Mouse (Mus musculus) embryonic facial prominence, embryonic 11.5 days (tissue): Measurements from ENCODE around the gene Plcg1. TPM values are rescaled to one million over a fixed set of nuclear protein-coding genes. Genes with fewer than 3 reads are reported as not detected.

Experiments
- ATAC-seq: fragments of 200-750 bp; cut with Nextera tagmentation; replicated peaks from 2 replicates; pipeline ENCODE4 v1.8.0; 2017; ENCODE audit warnings: low read depth; ENCODE audit not compliant: insufficient number of reproducible peaks, low FRiP score, low TSS enrichment
- DNase-seq: peaks from one replicate; pipeline ENCODE4 v3.0.0-alpha.2; 2015; ENCODE audit warnings: low spot score
- H3K27ac ChIP-seq: fragments of 300-500 bp; sonication (generic); replicated peaks from 2 replicates; pipeline ENCODE4 v1.5.1; 2014; ENCODE audit warnings: mild to moderate bottlenecking, low read depth, low read length, control low read depth
- H3K27me3 ChIP-seq: fragments of 300-500 bp; sonication (generic); 2 replicates; pipeline ENCODE4 v1.6.1; 2014; ENCODE audit warnings: mild to moderate bottlenecking, low read length, moderate library complexity, mixed read lengths; ENCODE audit not compliant: control insufficient read depth, insufficient read depth
- H3K36me3 ChIP-seq: fragments of 300-500 bp; sonication (generic); replicated peaks from 2 replicates; pipeline ENCODE4 v1.6.1; 2014; ENCODE audit warnings: low read depth, mild to moderate bottlenecking, low read length, moderate library complexity, mixed read lengths; ENCODE audit not compliant: control insufficient read depth, insufficient read depth
- H3K4me1 ChIP-seq: fragments of 300-500 bp; sonication (generic); 2 replicates; pipeline ENCODE4 v1.6.1; 2014; ENCODE audit warnings: low read length, mixed read lengths; ENCODE audit not compliant: control insufficient read depth, insufficient read depth
- H3K4me2 ChIP-seq: fragments of 300-500 bp; sonication (generic); 2 replicates; pipeline ENCODE4 v1.6.1; 2014; ENCODE audit warnings: low read depth, mild to moderate bottlenecking, control low read depth, low read length, moderate library complexity
- H3K4me3 ChIP-seq: fragments of 300-500 bp; sonication (generic); 2 replicates; pipeline ENCODE4 v1.5.1; 2014; ENCODE audit warnings: low read depth, low read length, control low read depth
- H3K9ac ChIP-seq: fragments of 300-500 bp; sonication (generic); replicated peaks from 2 replicates; pipeline ENCODE4 v1.6.1; 2014; ENCODE audit warnings: mild to moderate bottlenecking, control low read depth, low read length
- H3K9me3 ChIP-seq: fragments of 300-500 bp; sonication (generic); replicated peaks from 2 replicates; pipeline ENCODE4 v1.6.1; 2016; ENCODE audit warnings: mild to moderate bottlenecking, low read length, inconsistent platforms, mixed read lengths; ENCODE audit not compliant: control insufficient read depth
- WGBS: fragments of 180-500 bp; shearing (Covaris S2); extraction: QIAGEN DNeasy Blood & Tissue Kit; methylation state at CpG from one replicate; pipeline ENCODE4 v1.1.7; 2014; 5-methylcytosine and 5-hydroxymethylcytosine counted together
- polyA plus RNA-seq: library from polyadenylated mRNA; unstranded; fragments of >200 nt; fragmentation: Nextera tagmentation; extraction: Ambion mirVana; gene quantifications from 2 replicates; pipeline ENCODE4 v1.2.1, GENCODE M21; 2014

Gene Plcg1
- polyA plus RNA-seq: 63.9 and 64.6 TPM in 2 replicates

DNA sequence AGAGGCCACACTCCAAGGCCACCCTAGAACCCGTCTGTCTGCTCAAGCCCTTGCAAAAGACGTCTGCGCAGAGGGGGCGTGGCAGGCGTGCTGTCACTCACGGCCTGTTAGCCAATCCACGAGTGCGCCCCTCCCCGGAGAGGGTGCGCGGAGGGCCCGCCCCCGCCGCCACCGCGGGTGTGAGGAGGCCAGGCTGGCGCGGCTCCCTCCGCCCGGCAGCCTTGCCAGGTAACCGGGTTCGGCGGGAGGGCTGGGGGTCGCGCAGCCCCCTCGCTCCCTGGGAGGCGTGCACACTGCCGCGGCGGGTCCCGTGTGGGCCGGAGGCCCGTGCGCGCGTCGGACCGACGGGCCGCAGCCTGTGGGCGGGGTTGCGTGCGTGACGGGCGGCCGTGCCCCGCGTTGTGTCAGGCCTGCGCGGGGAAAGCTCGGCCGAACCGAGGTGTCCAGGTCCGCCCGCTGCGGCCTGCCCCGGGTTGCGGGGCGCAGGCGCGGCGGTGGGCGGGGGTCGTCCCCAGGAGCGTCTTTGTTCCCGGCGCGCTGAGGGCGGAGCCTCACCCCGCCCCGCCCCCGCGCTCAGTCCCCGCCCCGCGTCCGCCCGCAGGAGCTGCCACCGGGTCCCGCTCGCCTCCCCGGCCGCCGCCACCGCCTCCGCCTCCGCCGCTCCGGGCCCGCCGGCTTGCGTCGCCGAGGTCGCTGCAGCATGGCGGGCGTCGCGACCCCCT lies at the start of gene Plcg1:
TSS of gene Plcg1 (plus strand) at position 184 of the 722 bp plus-strand sequence.
- 0% methylated on average over 65 of the region's 99 CpGs for WGBS
- H3K9me3 ChIP-seq: no peaks in the 10 kb centered on the region
- H3K27me3 ChIP-seq: no peaks in the 10 kb centered on the region
- ATAC-seq (peak; percentile 95), DNase-seq (peak; percentile 96)
- peak within 1 kb of the TSS; percentile 89 for H3K4me3 ChIP-seq
- peak within 1 kb of the TSS; percentile 99 for H3K9ac ChIP-seq
- H3K36me3 ChIP-seq: no peaks in the 10 kb centered on the region; the same call in 1 of the 2 replicates
- peak within 1 kb of the TSS; percentile 90 for H3K4me2 ChIP-seq
- H3K27ac ChIP-seq: peak within 1 kb of the TSS; percentile 96
- no peaks in the 10 kb centered on the region for H3K4me1 ChIP-seq

- Histone ChIP-seq H3K9me3 (no peaks in the 10 kb centered on the region), H3K4me2 (no peak overlapping the region), H3K27me3 (no peaks in the 10 kb centered on the region), H3K4me3 (no peak overlapping the region), H3K9ac (no peak overlapping the region), H3K27ac (no peak overlapping the region), H3K4me1 (no peaks in the 10 kb centered on the region), H3K36me3 (peaks cover 6% of the 10 kb centered on the region)
- 83% methylated on average over 5 of the region's 5 CpGs for WGBS
- no peak for DNase-seq
- ATAC-seq: no peak
Measured at GRCm38 (mm10) chr2:160700271-160700670, 30.8 kb upstream of the Plcg1 start.

DNA sequence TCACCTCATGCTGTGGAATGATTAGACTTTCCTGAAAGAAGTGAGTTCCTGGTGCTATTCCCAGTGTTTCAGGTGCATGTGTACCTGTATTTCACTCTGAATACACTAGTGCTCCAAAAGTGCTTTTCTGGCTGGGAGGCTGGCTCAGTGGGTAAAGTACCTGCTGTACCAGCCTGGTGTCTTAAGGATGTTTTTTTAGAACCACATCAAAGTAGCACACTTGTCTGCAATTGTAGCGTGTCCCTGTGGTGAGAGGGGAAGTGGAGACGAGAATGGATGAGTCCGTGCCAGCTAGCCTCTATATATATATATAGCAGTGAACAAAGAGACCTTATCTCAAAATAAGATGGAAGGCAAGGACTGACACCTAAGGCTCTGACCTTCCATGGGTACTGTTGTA lies 29.5 kb upstream of the Plcg1 start:
- WGBS: 89% methylated on average over 3 of the region's 3 CpGs
- H3K27ac ChIP-seq: no peak overlapping the region
- no peaks in the 10 kb centered on the region for H3K4me1 ChIP-seq
- DNase-seq (no peak), ATAC-seq (no peak)
- no peak overlapping the region for H3K4me3 ChIP-seq
- no peak overlapping the region for H3K4me2 ChIP-seq
- H3K36me3 ChIP-seq: peaks cover 6% of the 10 kb centered on the region
- H3K9ac ChIP-seq: no peak overlapping the region
- H3K9me3 ChIP-seq: no peaks in the 10 kb centered on the region
- no peaks in the 10 kb centered on the region for H3K27me3 ChIP-seq

GRCm38 (mm10) chr2:160702824-160703223 lies 28.3 kb upstream of the Plcg1 start:
- peaks cover 10% of the 10 kb centered on the region for H3K36me3 ChIP-seq
- no peak for DNase-seq
- H3K27me3 ChIP-seq: no peaks in the 10 kb centered on the region

GRCm38 (mm10) chr2:160707673-160708072 lies 23.4 kb upstream of the Plcg1 start:
- 92% methylated on average over 3 of the region's 3 CpGs for WGBS
- no peak for ATAC-seq
- Histone ChIP-seq H3K4me3 (no peak overlapping the region), H3K36me3 (peaks cover 15% of the 10 kb centered on the region), H3K9me3 (no peaks in the 10 kb centered on the region), H3K4me1 (no peaks in the 10 kb centered on the region), H3K27me3 (no peaks in the 10 kb centered on the region), H3K27ac (no peak overlapping the region), H3K9ac (no peak overlapping the region), H3K4me2 (no peak overlapping the region)
- no peak for DNase-seq

More at GRCm38 (mm10) chr2:160702824-160703223, 28.3 kb upstream of the Plcg1 start:
- Histone ChIP-seq H3K4me3 (no peak overlapping the region), H3K9ac (no peak overlapping the region), H3K4me1 (no peaks in the 10 kb centered on the region), H3K27ac (no peak overlapping the region), H3K9me3 (no peaks in the 10 kb centered on the region), H3K4me2 (no peak overlapping the region)
- ATAC-seq: no peak

DNA sequence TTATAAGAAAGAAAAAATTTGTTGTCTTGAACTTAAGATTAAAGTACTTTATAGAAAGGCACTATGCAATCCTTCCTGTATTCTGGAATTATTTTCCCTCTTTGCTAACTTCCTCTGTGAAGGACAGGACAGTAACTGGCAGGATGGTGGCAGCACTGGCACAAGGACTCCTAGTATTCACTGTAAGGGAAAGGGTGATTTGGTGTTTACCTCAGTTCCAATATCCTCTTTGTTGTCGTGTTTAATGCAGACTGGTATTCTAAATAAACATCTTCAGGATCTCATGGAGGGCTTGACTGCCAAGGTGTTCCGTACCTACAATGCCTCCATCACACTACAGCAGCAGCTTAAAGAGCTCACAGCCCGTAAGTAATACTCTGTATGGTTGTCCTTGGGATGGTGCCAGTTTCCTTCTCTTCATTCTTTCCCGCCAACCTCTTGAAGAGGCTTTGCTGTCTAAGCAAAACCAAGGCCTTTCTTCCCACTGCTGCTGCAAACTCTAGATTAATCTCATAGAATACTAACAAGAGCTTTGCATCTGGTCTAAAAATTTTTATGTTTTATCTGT lies 15.6 kb upstream of the Plcg1 start:
- WGBS: 90% methylated on average over 4 of the region's 4 CpGs
- H3K27me3 ChIP-seq: no peaks in the 10 kb centered on the region
- no peak for DNase-seq

DNA sequence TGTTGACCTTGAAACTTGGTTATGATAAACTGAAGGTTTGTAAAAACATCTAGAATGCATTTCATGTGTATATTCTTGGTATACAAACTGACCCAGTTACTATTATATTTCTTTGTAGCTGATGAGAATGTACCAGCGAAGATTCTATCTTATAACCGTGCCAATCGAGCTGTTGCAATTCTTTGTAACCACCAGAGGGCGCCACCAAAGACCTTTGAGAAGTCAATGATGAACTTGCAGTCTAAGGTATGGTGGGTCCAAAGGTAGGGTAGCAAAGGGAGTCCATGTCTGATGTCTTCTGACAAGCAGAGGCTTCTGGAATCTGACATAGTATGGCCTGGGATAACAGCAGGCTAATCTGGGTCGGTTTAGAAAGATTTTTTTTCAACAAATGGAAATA lies 13.8 kb upstream of the Plcg1 start:
- Histone ChIP-seq H3K4me3 (no peak overlapping the region), H3K4me1 (no peaks in the 10 kb centered on the region), H3K9ac (no peak overlapping the region), H3K27ac (no peak overlapping the region), H3K9me3 (no peaks in the 10 kb centered on the region), H3K27me3 (no peaks in the 10 kb centered on the region), H3K36me3 (peaks cover 21% of the 10 kb centered on the region), H3K4me2 (no peak overlapping the region)
- peak; percentile 73 for DNase-seq
- WGBS: 77% methylated on average over 5 of the region's 5 CpGs
- ATAC-seq: no peak

More for the DNA sequence above, 15.6 kb upstream of the Plcg1 start:
- Histone ChIP-seq H3K4me2 (no peak overlapping the region), H3K9me3 (no peaks in the 10 kb centered on the region), H3K36me3 (peaks cover 21% of the 10 kb centered on the region), H3K4me3 (no peak overlapping the region), H3K4me1 (no peaks in the 10 kb centered on the region), H3K9ac (no peak overlapping the region), H3K27ac (no peak overlapping the region)
- no peak for ATAC-seq

DNA sequence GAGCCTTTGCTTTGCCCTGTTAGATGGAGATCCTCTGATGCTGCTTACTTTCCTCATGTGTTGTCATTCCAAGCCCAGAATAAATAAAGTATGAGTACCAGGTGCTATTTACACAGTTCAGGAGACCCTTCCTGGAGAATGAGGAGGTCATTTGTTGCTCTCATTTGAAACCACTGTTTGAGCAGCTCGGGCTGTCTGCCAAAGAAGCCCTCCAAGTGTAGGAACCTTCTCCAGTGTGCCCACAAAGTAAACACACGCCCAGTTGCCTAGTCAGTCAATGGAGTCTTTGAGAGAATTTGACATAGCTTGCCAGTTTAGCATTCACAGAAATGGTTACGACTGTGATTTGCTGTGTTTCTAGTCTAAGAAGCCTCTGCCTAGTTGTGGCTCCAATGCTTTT lies 12.3 kb upstream of the Plcg1 start:
- ATAC-seq (no peak), DNase-seq (no peak)
- Histone ChIP-seq H3K4me1 (no peaks in the 10 kb centered on the region), H3K27ac (no peak overlapping the region), H3K4me2 (no peak overlapping the region), H3K9ac (no peak overlapping the region), H3K9me3 (no peaks in the 10 kb centered on the region), H3K36me3 (peaks cover 19% of the 10 kb centered on the region), H3K4me3 (no peak overlapping the region), H3K27me3 (no peaks in the 10 kb centered on the region)
- WGBS: 90% methylated on average over 3 of the region's 3 CpGs
